ENCODE assay signal across 31 mouse cellular contexts in the genomic region with DNA sequence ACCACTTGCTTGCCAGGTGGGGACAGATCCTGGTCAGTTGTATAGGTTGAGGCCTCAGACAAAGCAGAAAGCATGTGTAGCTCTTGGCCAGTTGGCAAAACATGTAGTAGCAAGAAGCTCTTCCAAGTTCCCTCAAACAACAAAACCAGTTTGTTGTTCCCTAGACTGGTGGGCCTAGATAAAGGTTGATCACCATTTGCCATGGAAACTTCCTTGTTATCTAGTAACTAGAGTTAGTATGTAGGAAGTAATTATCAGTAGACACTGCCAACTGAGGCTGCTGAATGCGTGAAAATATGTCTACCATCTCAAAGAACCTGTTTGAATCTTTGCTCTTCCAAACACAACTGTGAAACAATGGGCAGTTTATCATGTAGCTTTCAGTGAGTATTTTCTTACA.
DNase-seq lines count a peak whose midpoint lies in the region; ATAC-seq and TF ChIP-seq lines count a peak whose summit lies in the region.
"Had no signal": no experiment of that assay in that cellular context is flagged by ENCODE, and none has a peak within 500 bp of the region (broad histone marks: within the 10 kb centered on the region; RNA-seq: fewer than 3 reads in every experiment).

No protein-coding gene starts in this region.

- H3K4me1 ChIP-seq in heart, embryonic 12.5 days (replicated peaks): peaks cover 3% of the 10 kb centered on the region; the same call in 1 of the 2 replicates
- H3K4me1 ChIP-seq in heart, embryonic 10.5 days: no peaks in the 10 kb centered on the region
- peaks cover 3% of the 10 kb centered on the region; the same call in 1 of the 2 replicates for H3K4me1 ChIP-seq in heart, embryonic 15.5 days (replicated peaks)
- peaks cover 0 to 6% of the 10 kb centered on the region in 2 experiments; a peak in 1 of 4 replicates for H3K4me1 ChIP-seq in MEL (ENCODE audit: control insufficient read depth in 1 of 2, insufficient read depth in 2 of 2, low read length in 2 of 2)
- H3K4me1 ChIP-seq: embryonic facial prominence, embryonic 10.5 days; embryonic facial prominence, embryonic 13.5 days; forebrain, embryonic 12.5 days; forebrain, embryonic 15.5 days; hindbrain, embryonic 10.5 days; hindbrain, embryonic 13.5 days; intestine, embryonic 15.5 days; kidney, embryonic 15.5 days had no signal

- TF ChIP-seq RAD21 in MEL (IDR thresholded peaks at IDR 0.05; ENCODE audit: low read depth, low read length): no peak

- ATAC-seq in heart, embryonic 12.5 days (ENCODE audit: insufficient number of reproducible peaks, low FRiP score): no peak
- no peak for ATAC-seq in heart, embryonic 15.5 days (replicated peaks; ENCODE audit: insufficient number of reproducible peaks, insufficient read depth, low FRiP score, low read depth)
- ATAC-seq: activated CD4-positive, CD25-positive, alpha-beta regulatory T cell, adult 4 months; forebrain, embryonic 15.5 days; hindbrain, embryonic 16.5 days; intestine, embryonic 15.5 days had no signal

- H3K79me2 ChIP-seq in MEL (ENCODE audit: control insufficient read depth, insufficient read depth, low read length, poor library complexity): no peaks in the 10 kb centered on the region

- TF ChIP-seq POLR2A in MEL (IDR thresholded peaks at IDR 0.05; ENCODE audit: control insufficient read depth in 1 of 2, insufficient read depth in 1 of 2, low read depth in 1 of 2, low read length in 2 of 2, poor library complexity in 1 of 2): no peak

- intact Hi-C loops in heart, postnatal 14 days (cut with DNase I): no loop called here

- peak; percentile 51 to 69 for TF ChIP-seq EP300 in MEL (IDR thresholded peaks at IDR 0.05; ENCODE audit: low read depth in 1 of 2, low read length in 2 of 2)

- DNase-seq in heart, embryonic 10.5 days (ENCODE audit: low spot score): no peak
- no peak for DNase-seq in heart, postnatal 14 days
- peak; percentile 29 for DNase-seq in MEL (ENCODE audit: low read depth, low spot score)
- DNase-seq in urinary bladder, postnatal 10 days (ENCODE audit: low spot score): no peak
- DNase-seq: adrenal gland, adult 8-10 months; adrenal gland, postnatal 25 days; B cell, adult 2 months; cerebellum, adult 11-12 months; cerebellum, adult 8-10 months; cerebellum, postnatal 10 days; cerebellum, postnatal 36 days; embryo, embryonic 11 days; gastrocnemius, postnatal 10 days; gastrocnemius, postnatal 36 days; kidney, adult 11 months; kidney, adult 8-10 months had no signal

- H3K27me3 ChIP-seq in heart, embryonic 12.5 days (replicated peaks): no peaks in the 10 kb centered on the region
- H3K27me3 ChIP-seq in heart, embryonic 10.5 days (ENCODE audit: insufficient read depth, poor library complexity, severe bottlenecking): no peaks in the 10 kb centered on the region
- no peaks in the 10 kb centered on the region for H3K27me3 ChIP-seq in heart, embryonic 15.5 days
- H3K27me3 ChIP-seq in MEL (ENCODE audit: control insufficient read depth in 1 of 2, insufficient read depth in 2 of 2, low read length in 2 of 2): no peaks in the 10 kb centered on the region
- H3K27me3 ChIP-seq: CH12.LX; embryonic facial prominence, embryonic 13.5 days; forebrain, embryonic 12.5 days; forebrain, embryonic 15.5 days; hindbrain, embryonic 13.5 days; intestine, embryonic 15.5 days; kidney, embryonic 15.5 days had no signal

- no peaks in the 10 kb centered on the region for H3K9me3 ChIP-seq in heart, embryonic 12.5 days (replicated peaks)
- H3K9me3 ChIP-seq in heart, embryonic 10.5 days: no peaks in the 10 kb centered on the region
- H3K9me3 ChIP-seq in heart, embryonic 15.5 days (replicated peaks): no peaks in the 10 kb centered on the region
- H3K9me3 ChIP-seq in MEL (replicated peaks; ENCODE audit: insufficient read depth, low read length): no peaks in the 10 kb centered on the region
- H3K9me3 ChIP-seq: embryonic facial prominence, embryonic 10.5 days; embryonic facial prominence, embryonic 13.5 days; forebrain, embryonic 12.5 days; forebrain, embryonic 15.5 days; G1E; hindbrain, embryonic 10.5 days; hindbrain, embryonic 13.5 days; intestine, embryonic 15.5 days; kidney, embryonic 15.5 days had no signal

- no peak overlapping the region for H3K9ac ChIP-seq in heart, embryonic 12.5 days
- H3K9ac ChIP-seq in heart, embryonic 15.5 days: no peak overlapping the region
- H3K9ac ChIP-seq in MEL (ENCODE audit: control insufficient read depth, low read depth, low read length, poor library complexity, severe bottlenecking): no peak overlapping the region
- H3K9ac ChIP-seq: embryonic facial prominence, embryonic 13.5 days; forebrain, embryonic 12.5 days; forebrain, embryonic 15.5 days; hindbrain, embryonic 13.5 days; intestine, embryonic 15.5 days; kidney, embryonic 15.5 days had no signal

- H3K36me3 ChIP-seq in heart, embryonic 12.5 days: no peaks in the 10 kb centered on the region
- H3K36me3 ChIP-seq in heart, embryonic 10.5 days: no peaks in the 10 kb centered on the region
- no peaks in the 10 kb centered on the region for H3K36me3 ChIP-seq in heart, embryonic 15.5 days
- H3K36me3 ChIP-seq in MEL (ENCODE audit: control insufficient read depth in 1 of 2, insufficient read depth in 2 of 2, low read length in 2 of 2): peaks cover 0 to 2% of the 10 kb centered on the region in 2 experiments; a peak in 1 of 4 replicates
- H3K36me3 ChIP-seq: embryonic facial prominence, embryonic 10.5 days; embryonic facial prominence, embryonic 13.5 days; forebrain, embryonic 12.5 days; forebrain, embryonic 15.5 days; G1E; hindbrain, embryonic 10.5 days; hindbrain, embryonic 13.5 days; intestine, embryonic 15.5 days; kidney, embryonic 15.5 days had no signal

- no peak for TF ChIP-seq CTCF in MEL (IDR thresholded peaks at IDR 0.05 in 2 of 3, conservative IDR thresholded peaks at IDR 0.05 in 1 of 3; ENCODE audit: control insufficient read depth in 1 of 3, insufficient read depth in 1 of 3, low read depth in 2 of 3, low read length in 3 of 3, poor library complexity in 1 of 3, severe bottlenecking in 1 of 3)

- no peak overlapping the region for H3K4me3 ChIP-seq in heart, embryonic 12.5 days
- H3K4me3 ChIP-seq in heart, embryonic 10.5 days: no peak overlapping the region
- H3K4me3 ChIP-seq in heart, embryonic 15.5 days: no peak overlapping the region
- H3K4me3 ChIP-seq in MEL (ENCODE audit: control insufficient read depth in 1 of 2, insufficient read depth in 1 of 2, low read depth in 2 of 2, low read length in 2 of 2): no peak overlapping the region
- H3K4me3 ChIP-seq: embryonic facial prominence, embryonic 10.5 days; embryonic facial prominence, embryonic 13.5 days; erythroblast, embryonic 14.5 days; forebrain, embryonic 12.5 days; forebrain, embryonic 15.5 days; hindbrain, embryonic 10.5 days; hindbrain, embryonic 13.5 days; intestine, embryonic 15.5 days; kidney, embryonic 15.5 days had no signal

- 31% methylated on average over 1 of the region's 1 CpGs for WGBS in heart, embryonic 12.5 days
- 51% methylated on average over 1 of the region's 1 CpGs for WGBS in heart, embryonic 10.5 days
- 19% methylated on average over 1 of the region's 1 CpGs for WGBS in heart, embryonic 15.5 days

- H3K4me2 ChIP-seq in heart, embryonic 12.5 days: no peak overlapping the region
- H3K4me2 ChIP-seq in heart, embryonic 15.5 days: no peak overlapping the region
- H3K4me2 ChIP-seq: embryonic facial prominence, embryonic 13.5 days; forebrain, embryonic 12.5 days; forebrain, embryonic 15.5 days; hindbrain, embryonic 13.5 days; intestine, embryonic 15.5 days; kidney, embryonic 15.5 days had no signal

- H3K27ac ChIP-seq in heart, embryonic 12.5 days (ENCODE audit: poor library complexity, severe bottlenecking): 0 out of 2 replicates have a peak overlapping the region, but pooled peaks have one; percentile 47
- H3K27ac ChIP-seq in heart, embryonic 10.5 days: no peak overlapping the region
- H3K27ac ChIP-seq in heart, embryonic 15.5 days: peak overlapping the region; percentile 53
- H3K27ac ChIP-seq in MEL (ENCODE audit: control insufficient read depth, low read depth, low read length): peak overlapping the region; percentile 14; the same call in 1 of the 2 replicates
- H3K27ac ChIP-seq: embryonic facial prominence, embryonic 10.5 days; embryonic facial prominence, embryonic 13.5 days; forebrain, embryonic 12.5 days; forebrain, embryonic 15.5 days; hindbrain, embryonic 10.5 days; hindbrain, embryonic 13.5 days; intestine, embryonic 15.5 days; kidney, embryonic 15.5 days had no signal

TF ChIP-seq in MEL, 35 proteins besides CTCF, POLR2A, EP300 and RAD21:
- TF ChIP-seq TCF12 (IDR thresholded peaks at IDR 0.05; ENCODE audit: low read depth, low read length): peak; percentile 79; the same call in 1 of the 2 replicates
- no peak for TF ChIP-seq SMC3 (IDR thresholded peaks at IDR 0.05; ENCODE audit: low read depth, low read length)
- peak; percentile 37; the same call in 1 of the 2 replicates for TF ChIP-seq GATA1 (IDR thresholded peaks at IDR 0.05; ENCODE audit: low read depth, low read length)
- 0 out of 2 replicates have a peak, but pooled peaks have one; percentile 14 for TF ChIP-seq ETS1 (IDR thresholded peaks at IDR 0.05; ENCODE audit: low read depth, low read length)
